Comparison of ENCODE assay signal across 9 mouse cellular contexts in genomic region chr2:173937531-173938439, GRCm38 (mm10).
DNase-seq lines count a peak whose midpoint lies in the region; ATAC-seq lines count a peak whose summit lies in the region.
"Had no signal": no experiment of that assay in that cellular context is flagged by ENCODE, and none has a peak within 500 bp of the region (broad histone marks: within the 10 kb centered on the region; RNA-seq: fewer than 3 reads in every experiment).

No protein-coding gene starts in this region.

- no peaks in the 10 kb centered on the region for H3K27me3 ChIP-seq in liver, embryonic 11.5 days (replicated peaks; ENCODE audit: control insufficient read depth, insufficient read depth, low read length)
- no peaks in the 10 kb centered on the region for H3K27me3 ChIP-seq in hindbrain, embryonic 15.5 days
- no peaks in the 10 kb centered on the region for H3K27me3 ChIP-seq in neural tube, embryonic 12.5 days (replicated peaks)

- H3K9me3 ChIP-seq in liver, embryonic 11.5 days (ENCODE audit: control insufficient read depth, low read length): peaks cover 3% of the 10 kb centered on the region; the same call in 1 of the 2 replicates
- no peaks in the 10 kb centered on the region for H3K9me3 ChIP-seq in hindbrain, embryonic 15.5 days
- peaks cover 12% of the 10 kb centered on the region; the same call in 1 of the 2 replicates for H3K9me3 ChIP-seq in neural tube, embryonic 12.5 days
- H3K9me3 ChIP-seq: heart, embryonic 10.5 days had no signal

- H3K27ac ChIP-seq in liver, embryonic 11.5 days (ENCODE audit: low read depth, low read length): no peak overlapping the region
- H3K27ac ChIP-seq in hindbrain, embryonic 15.5 days (replicated peaks): peak overlapping the region; percentile 39
- peak overlapping the region; percentile 55 for H3K27ac ChIP-seq in neural tube, embryonic 12.5 days
- H3K27ac ChIP-seq: heart, embryonic 10.5 days had no signal

- H3K4me2 ChIP-seq in liver, embryonic 11.5 days: no peak overlapping the region
- peak overlapping the region; percentile 13; the same call in 1 of the 2 replicates for H3K4me2 ChIP-seq in hindbrain, embryonic 15.5 days
- H3K4me2 ChIP-seq in neural tube, embryonic 12.5 days (replicated peaks): peak overlapping the region; percentile 22

- intact Hi-C loops in heart, postnatal 14 days (cut with DNase I): no loop called here

- WGBS in liver, embryonic 11.5 days: 85% methylated on average over 18 of the region's 18 CpGs
- 33% methylated on average over 18 of the region's 18 CpGs for whole genome bisulfite sequencing in hindbrain, embryonic 15.5 days
- 25% methylated on average over 18 of the region's 18 CpGs for WGBS in neural tube, embryonic 12.5 days

- H3K9ac ChIP-seq in liver, embryonic 11.5 days (ENCODE audit: low read depth, low read length): no peak overlapping the region
- no peak overlapping the region for H3K9ac ChIP-seq in hindbrain, embryonic 15.5 days
- H3K9ac ChIP-seq in neural tube, embryonic 12.5 days: no peak overlapping the region

- peak; percentile 8 for DNase-seq in embryo, embryonic 11.5 days (ENCODE audit: low read depth, low spot score)
- DNase-seq in embryo, embryonic 10 days (ENCODE audit: low spot score): no peak
- peak; percentile 25 for DNase-seq in liver, embryonic 11.5 days (ENCODE audit: low spot score)
- no peak for DNase-seq in liver
- no peak for DNase-seq in urinary bladder, postnatal 14 days (ENCODE audit: low spot score)
- no peak for DNase-seq in heart, postnatal 14 days

- no peak overlapping the region for H3K4me3 ChIP-seq in liver, embryonic 11.5 days (ENCODE audit: low read depth, low read length)
- no peak overlapping the region for H3K4me3 ChIP-seq in hindbrain, embryonic 15.5 days
- no peak overlapping the region for H3K4me3 ChIP-seq in neural tube, embryonic 12.5 days
- H3K4me3 ChIP-seq: heart, embryonic 10.5 days had no signal

- H3K36me3 ChIP-seq in liver, embryonic 11.5 days (ENCODE audit: control insufficient read depth, insufficient read depth, low read length): no peaks in the 10 kb centered on the region
- H3K36me3 ChIP-seq in hindbrain, embryonic 15.5 days: no peaks in the 10 kb centered on the region
- H3K36me3 ChIP-seq in neural tube, embryonic 12.5 days: no peaks in the 10 kb centered on the region
- H3K36me3 ChIP-seq: heart, embryonic 10.5 days had no signal

- ATAC-seq in liver, embryonic 11.5 days (replicated peaks; ENCODE audit: low FRiP score): no peak
- ATAC-seq in hindbrain, embryonic 15.5 days (ENCODE audit: low FRiP score, low read depth): peak; percentile 29; the same call in 1 of the 2 replicates
- peak; percentile 30; the same call in 1 of the 2 replicates for ATAC-seq in neural tube, embryonic 12.5 days (ENCODE audit: low FRiP score, low read depth)

- H3K4me1 ChIP-seq in liver, embryonic 11.5 days (replicated peaks; ENCODE audit: control insufficient read depth, insufficient read depth, low read length): no peaks in the 10 kb centered on the region
- H3K4me1 ChIP-seq in hindbrain, embryonic 15.5 days (replicated peaks): peaks cover 19% of the 10 kb centered on the region
- H3K4me1 ChIP-seq in neural tube, embryonic 12.5 days: peaks cover 25% of the 10 kb centered on the region

Comparison
In these comparisons a context has a peak if more than half of its experiments do, and no peak if none do; other contexts are left out.
1. DNase-seq: peak in embryo, embryonic 11.5 days (single experiment) and liver, embryonic 11.5 days (single experiment); none in embryo, embryonic 10 days (single experiment), liver (single experiment), urinary bladder, postnatal 14 days (single experiment) and heart, postnatal 14 days (0 of 2).